Mouse (Mus musculus): ENCODE results near the gene Fhl3. TPM values are rescaled to one million over a fixed set of nuclear protein-coding genes. Genes with fewer than 3 reads are reported as not detected.

Gene Fhl3
- polyA plus RNA-seq, 1 experiment from 2014 or later, result 19.5 TPM

- 38% methylated on average over 14 of the region's 14 CpGs for WGBS
- ATAC-seq (ENCODE audit: insufficient number of reproducible peaks, insufficient read depth, low FRiP score, low TSS enrichment, low read depth), result no peak
- Histone ChIP-seq H3K27me3 (peaks cover 87% of the 10 kb centered on the region), H3K27ac (no peak overlapping the region), H3K4me3 (no peak overlapping the region), H3K9ac (no peak overlapping the region), H3K4me2 (no peak overlapping the region), H3K4me1 (peaks cover 22% of the 10 kb centered on the region), H3K36me3 (no peaks in the 10 kb centered on the region), H3K9me3 (no peaks in the 10 kb centered on the region)
Measured at GRCm38 (mm10) chr4:124667476-124668033, 32.9 kb upstream of the Fhl3 start.

DNA sequence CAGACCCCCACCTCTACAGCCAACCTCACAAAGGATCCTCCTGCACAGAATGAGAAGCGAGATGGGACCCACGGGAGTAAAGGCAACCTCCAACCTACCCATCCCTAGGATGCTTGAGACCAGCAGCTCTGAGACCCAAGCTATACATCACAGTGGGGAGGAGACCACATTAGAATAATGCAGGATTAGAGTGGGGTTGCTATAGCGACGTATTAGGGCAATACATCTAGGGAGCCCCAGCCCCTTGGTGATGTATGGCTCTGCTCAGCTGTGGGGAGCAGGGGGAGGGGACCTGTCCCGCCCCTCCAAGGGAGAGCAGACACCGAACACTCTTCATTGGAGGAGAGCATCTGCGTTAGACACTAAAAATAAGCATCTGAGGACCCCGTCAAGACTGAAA lies 32.4 kb upstream of the Fhl3 start:
- Histone ChIP-seq H3K9me3 (no peaks in the 10 kb centered on the region), H3K4me3 (no peak overlapping the region), H3K36me3 (no peaks in the 10 kb centered on the region), H3K4me2 (no peak overlapping the region), H3K9ac (no peak overlapping the region), H3K27me3 (peaks cover 86% of the 10 kb centered on the region), H3K27ac (no peak overlapping the region), H3K4me1 (peaks cover 27% of the 10 kb centered on the region)
- no peak for ATAC-seq (ENCODE audit: insufficient number of reproducible peaks, insufficient read depth, low FRiP score, low TSS enrichment, low read depth)
- 22% methylated on average over 8 of the region's 8 CpGs for WGBS

GRCm38 (mm10) chr4:124670232-124670631 lies 30.3 kb upstream of the Fhl3 start:
- Histone ChIP-seq H3K4me3 (no peak overlapping the region), H3K4me2 (no peak overlapping the region), H3K27me3 (peaks cover 76% of the 10 kb centered on the region), H3K4me1 (peaks cover 33% of the 10 kb centered on the region), H3K27ac (no peak overlapping the region), H3K36me3 (no peaks in the 10 kb centered on the region), H3K9me3 (no peaks in the 10 kb centered on the region), H3K9ac (no peak overlapping the region)
- no peak for ATAC-seq (ENCODE audit: insufficient number of reproducible peaks, insufficient read depth, low FRiP score, low TSS enrichment, low read depth)
- WGBS, result 62% methylated on average over 8 of the region's 8 CpGs

- H3K27ac ChIP-seq, result no peak overlapping the region
- H3K4me1 ChIP-seq, result peaks cover 33% of the 10 kb centered on the region
- H3K9me3 ChIP-seq, result no peaks in the 10 kb centered on the region
- ATAC-seq (ENCODE audit: insufficient number of reproducible peaks, insufficient read depth, low FRiP score, low TSS enrichment, low read depth), result no peak
- peaks cover 64% of the 10 kb centered on the region for H3K27me3 ChIP-seq
- no peaks in the 10 kb centered on the region for H3K36me3 ChIP-seq
- no peak overlapping the region for H3K4me3 ChIP-seq
- 40% methylated on average over 7 of the region's 7 CpGs for WGBS
- peak overlapping the region; percentile 57 for H3K4me2 ChIP-seq
- H3K9ac ChIP-seq, result peak overlapping the region; percentile 32; the same call in 1 of the 2 replicates
Measured at GRCm38 (mm10) chr4:124671583-124671982, 28.9 kb upstream of the Fhl3 start.

DNA sequence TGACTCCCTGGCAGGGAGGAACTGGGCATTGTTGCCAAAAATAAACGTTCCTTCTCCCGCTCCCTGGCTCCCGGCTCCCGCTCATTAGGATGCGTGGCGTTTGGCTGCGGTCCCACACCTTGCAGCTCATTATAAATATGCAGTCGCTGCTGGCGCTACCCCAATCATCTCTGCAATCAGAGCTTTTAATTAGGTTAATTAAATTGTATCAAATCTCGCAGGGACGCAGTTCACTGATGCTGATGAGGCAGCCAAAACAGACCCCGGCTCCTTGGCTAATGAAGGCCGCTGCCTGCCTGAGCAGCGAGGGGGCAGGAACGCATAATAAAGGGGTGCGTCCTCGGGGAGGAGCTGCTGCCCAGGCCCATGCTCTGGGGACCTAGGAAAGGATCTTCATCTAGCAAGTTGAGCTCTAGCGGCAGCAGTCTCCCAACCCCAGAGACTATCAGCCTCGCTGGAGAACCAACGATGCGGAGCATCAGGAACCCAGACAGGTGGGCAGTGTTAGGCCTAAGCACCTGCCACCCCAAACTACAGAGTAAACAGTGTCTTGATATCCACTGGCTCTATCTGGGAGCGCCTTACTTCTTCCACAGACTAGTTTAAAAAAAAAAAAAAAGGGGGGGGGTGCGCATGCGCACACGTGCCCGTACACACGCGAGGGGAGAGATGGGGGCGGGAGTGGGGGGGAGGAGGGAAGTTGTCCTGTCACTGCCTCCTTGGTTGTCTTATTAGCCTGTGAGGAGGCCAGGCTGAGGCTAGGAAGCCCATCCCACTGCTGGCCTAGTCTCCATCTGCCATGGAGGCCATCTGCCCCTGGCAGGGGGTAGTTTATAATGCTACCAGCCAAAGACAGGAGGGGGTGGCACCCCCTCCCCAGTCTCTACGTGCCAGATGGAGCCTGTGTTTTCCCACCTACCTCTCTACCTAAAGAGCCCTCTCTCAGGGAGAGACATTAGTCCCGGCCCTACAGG lies 27.9 kb upstream of the Fhl3 start:
- no peak for ATAC-seq (ENCODE audit: insufficient number of reproducible peaks, insufficient read depth, low FRiP score, low TSS enrichment, low read depth)
- H3K27me3 ChIP-seq, result peaks cover 53% of the 10 kb centered on the region
- 4% methylated on average over 30 of the region's 31 CpGs for WGBS
- peak overlapping the region; percentile 26 for H3K4me3 ChIP-seq
- H3K9ac ChIP-seq, result peak overlapping the region; percentile 54
- peak overlapping the region; percentile 57 for H3K4me2 ChIP-seq
- H3K36me3 ChIP-seq, result peaks cover 10% of the 10 kb centered on the region
- no peaks in the 10 kb centered on the region for H3K9me3 ChIP-seq
- H3K27ac ChIP-seq, result no peak overlapping the region
- peaks cover 33% of the 10 kb centered on the region for H3K4me1 ChIP-seq

DNA sequence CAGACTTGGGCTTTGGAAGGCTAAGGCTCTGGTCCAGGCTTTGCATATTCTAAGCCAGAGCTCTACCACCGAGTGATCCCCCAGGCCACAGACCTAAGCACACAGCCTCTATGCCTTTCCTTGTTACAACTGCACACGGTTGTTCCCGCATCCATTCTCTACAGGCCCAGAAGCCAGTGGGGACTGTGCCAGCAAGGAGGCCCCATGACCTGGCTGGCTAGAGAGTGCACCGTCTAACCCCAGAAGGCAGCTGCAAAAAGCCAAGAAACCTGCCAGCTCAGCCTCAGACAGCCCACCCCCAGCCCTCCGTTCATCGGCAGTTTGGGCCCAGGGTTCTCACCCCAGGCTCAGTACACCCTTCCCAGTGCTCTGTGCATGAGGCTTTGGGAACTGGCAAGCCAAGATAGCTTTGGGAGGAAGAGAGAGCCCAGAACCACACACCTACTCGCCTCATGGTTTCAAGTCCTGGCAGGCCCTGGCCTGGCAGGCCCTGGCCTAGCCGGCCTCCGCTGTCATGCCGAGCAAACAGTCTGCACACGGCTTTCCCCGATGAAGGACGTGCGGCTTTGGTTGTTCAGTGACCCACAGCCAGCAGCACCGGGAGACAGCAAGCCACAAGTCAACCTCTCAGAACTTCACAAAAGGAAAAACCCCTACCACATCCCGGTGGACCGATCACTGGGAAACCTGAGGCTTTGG lies 26.0 kb upstream of the Fhl3 start:
- ATAC-seq (ENCODE audit: insufficient number of reproducible peaks, insufficient read depth, low FRiP score, low TSS enrichment, low read depth), result no peak
- peaks cover 28% of the 10 kb centered on the region for H3K4me1 ChIP-seq
- WGBS, result 49% methylated on average over 17 of the region's 17 CpGs
- no peak overlapping the region for H3K4me3 ChIP-seq
- H3K27me3 ChIP-seq, result peaks cover 40% of the 10 kb centered on the region
- no peak overlapping the region; the same call in 1 of the 2 replicates for H3K27ac ChIP-seq
- H3K4me2 ChIP-seq, result no peak overlapping the region
- peaks cover 26% of the 10 kb centered on the region for H3K36me3 ChIP-seq
- H3K9me3 ChIP-seq, result no peaks in the 10 kb centered on the region
- 0 out of 2 replicates have a peak overlapping the region, but pooled peaks have one; percentile 6 for H3K9ac ChIP-seq

DNA sequence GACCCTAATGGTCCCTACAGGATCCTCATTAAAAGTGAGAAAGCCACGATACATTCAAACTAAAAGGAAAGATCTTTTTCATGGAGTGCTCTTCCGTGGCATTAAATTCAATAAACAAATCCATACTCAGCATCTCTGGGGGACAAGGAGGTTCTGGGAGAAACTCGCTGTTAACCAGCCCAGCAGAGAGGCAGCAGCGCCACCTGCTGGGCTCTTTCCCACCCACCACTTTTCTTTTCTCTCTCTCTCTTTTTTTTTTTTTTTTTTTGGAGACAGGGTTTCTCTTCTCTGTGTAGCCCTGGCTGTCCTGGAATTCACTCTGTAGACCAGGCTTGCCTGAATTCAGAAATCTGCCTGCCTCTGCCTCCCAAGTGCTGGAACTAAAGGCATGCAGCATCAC lies 25.5 kb upstream of the Fhl3 start:
- Histone ChIP-seq H3K4me2 (no peak overlapping the region), H3K9me3 (no peaks in the 10 kb centered on the region), H3K4me1 (peaks cover 28% of the 10 kb centered on the region), H3K9ac (no peak overlapping the region), H3K4me3 (no peak overlapping the region), H3K27ac (no peak overlapping the region), H3K27me3 (peaks cover 40% of the 10 kb centered on the region), H3K36me3 (peaks cover 32% of the 10 kb centered on the region)
- WGBS, result 1% methylated on average over 4 of the region's 4 CpGs
- no peak for ATAC-seq (ENCODE audit: insufficient number of reproducible peaks, insufficient read depth, low FRiP score, low TSS enrichment, low read depth)

- Histone ChIP-seq H3K4me3 (no peak overlapping the region), H3K27ac (no peak overlapping the region), H3K4me1 (peaks cover 28% of the 10 kb centered on the region), H3K27me3 (peaks cover 32% of the 10 kb centered on the region), H3K4me2 (no peak overlapping the region), H3K9me3 (no peaks in the 10 kb centered on the region), H3K9ac (no peak overlapping the region), H3K36me3 (peaks cover 41% of the 10 kb centered on the region)
- ATAC-seq (ENCODE audit: insufficient number of reproducible peaks, insufficient read depth, low FRiP score, low TSS enrichment, low read depth), result no peak
- 83% methylated on average over 6 of the region's 6 CpGs for WGBS
Measured at GRCm38 (mm10) chr4:124675958-124676357, 24.5 kb upstream of the Fhl3 start.

- 54% methylated on average over 7 of the region's 7 CpGs for whole genome bisulfite sequencing
- Histone ChIP-seq H3K4me1 (no peaks in the 10 kb centered on the region), H3K4me3 (no peak overlapping the region), H3K27ac (no peak overlapping the region), H3K27me3 (no peaks in the 10 kb centered on the region), H3K36me3 (peaks cover 91% of the 10 kb centered on the region), H3K4me2 (no peak overlapping the region), H3K9me3 (no peaks in the 10 kb centered on the region), H3K9ac (no peak overlapping the region)
- no peak for ATAC-seq (ENCODE audit: insufficient number of reproducible peaks, insufficient read depth, low FRiP score, low TSS enrichment, low read depth)
Measured at GRCm38 (mm10) chr4:124682270-124682669, 18.2 kb upstream of the Fhl3 start.

GRCm38 (mm10) chr4:124683474-124683873 lies 17.0 kb upstream of the Fhl3 start:
- Histone ChIP-seq H3K9ac (no peak overlapping the region), H3K27me3 (no peaks in the 10 kb centered on the region), H3K27ac (no peak overlapping the region), H3K9me3 (no peaks in the 10 kb centered on the region), H3K36me3 (peaks cover 89% of the 10 kb centered on the region), H3K4me2 (no peak overlapping the region), H3K4me1 (no peaks in the 10 kb centered on the region), H3K4me3 (no peak overlapping the region)
- WGBS, result 94% methylated on average over 4 of the region's 4 CpGs
- ATAC-seq (ENCODE audit: insufficient number of reproducible peaks, insufficient read depth, low FRiP score, low TSS enrichment, low read depth), result no peak

- H3K36me3 ChIP-seq, result peaks cover 74% of the 10 kb centered on the region
- no peaks in the 10 kb centered on the region for H3K4me1 ChIP-seq
- H3K27ac ChIP-seq, result no peak overlapping the region
- no peak overlapping the region for H3K4me2 ChIP-seq
- no peak overlapping the region for H3K9ac ChIP-seq
- H3K4me3 ChIP-seq, result no peak overlapping the region
- no peaks in the 10 kb centered on the region for H3K9me3 ChIP-seq
- 81% methylated on average over 4 of the region's 4 CpGs for WGBS
- ATAC-seq (ENCODE audit: insufficient number of reproducible peaks, insufficient read depth, low FRiP score, low TSS enrichment, low read depth), result no peak
- no peaks in the 10 kb centered on the region for H3K27me3 ChIP-seq
Measured at GRCm38 (mm10) chr4:124685004-124685403, 15.5 kb upstream of the Fhl3 start.

All from embryonic facial prominence, embryonic 13.5 days (tissue).